Mouse (Mus musculus) layer of hippocampus, adult 2 months (tissue): ENCODE measurements at regions not wholly inside any gene's neighbourhood (a gene's known extent, or its start where the extent isn't known, plus 50 kb on each side); places are given as distances from the start of the nearest gene placed in this dataset.

ENCODE experiments used
- DNase-seq, 2 experiments: peaks; one replicate each; pipeline ENCODE4 v3.0.0; 2022; ENCODE audit warnings: low spot score in 2 of 2
- H3K27ac ChIP-seq: fragments of 200-600 bp; 2 replicates; pipeline ENCODE4 v1.8.1; 2022
- H3K4me3 ChIP-seq: fragments of 200-600 bp; 2 replicates; pipeline ENCODE4 v1.8.1; 2022; ENCODE audit warnings: mild to moderate bottlenecking
- CTCF ChIP-seq: fragments of 200-600 bp; conservative IDR thresholded peaks from 2 replicates; pipeline ENCODE4 v1.8.1; 2022; ENCODE audit warnings: antibody characterized with exemption, mild to moderate bottlenecking, moderate library complexity

DNA sequence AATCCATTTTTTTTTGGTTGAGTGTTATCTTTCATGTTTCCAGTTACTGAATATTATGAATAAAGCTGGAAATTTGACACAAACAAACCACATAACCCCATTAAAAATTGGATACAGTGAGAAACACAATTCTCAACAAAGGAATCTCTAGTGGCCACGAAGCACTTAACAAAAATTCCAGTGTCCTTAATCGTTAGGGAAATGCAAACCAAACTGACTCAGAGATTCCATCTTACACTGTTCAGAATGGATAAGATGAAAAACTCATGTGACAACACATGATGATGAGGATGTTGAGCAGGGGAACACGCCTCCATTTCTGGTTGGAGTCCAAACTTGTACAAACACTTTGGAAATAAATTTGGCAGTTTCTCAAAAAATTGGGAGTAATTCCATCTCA is 57.3 kb downstream of the Tktl2 start:
- no peak for DNase-seq
- Histone ChIP-seq H3K27ac (no peak overlapping the region), H3K4me3 (no peak overlapping the region)
- TF ChIP-seq CTCF, result no peak

- Histone ChIP-seq H3K27ac (no peak overlapping the region), H3K4me3 (no peak overlapping the region)
- no peak for DNase-seq
- no peak for TF ChIP-seq CTCF
These were observed 74.6 kb downstream of the Tktl2 start for GRCm38 (mm10) chr8:66586182-66586581.

DNA sequence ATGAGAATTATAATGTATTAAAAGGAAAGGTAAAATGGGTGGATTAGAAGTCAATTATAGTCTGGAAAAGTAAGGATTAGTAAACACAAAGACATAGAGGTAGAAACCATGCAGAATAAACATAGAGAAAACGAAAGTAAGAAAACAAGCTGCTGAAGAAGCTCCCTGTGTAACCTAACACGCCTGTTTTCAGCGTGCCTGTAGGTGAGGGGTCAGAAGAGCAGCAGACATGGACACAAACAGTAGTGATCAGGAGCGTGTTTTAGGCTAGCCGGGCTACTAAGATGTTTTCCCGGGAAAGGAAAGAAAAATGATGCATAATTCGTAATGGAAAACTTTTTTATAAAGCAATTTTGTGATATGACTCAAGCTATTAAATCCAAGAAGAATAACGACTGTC is 75.3 kb downstream of the Tktl2 start:
- H3K4me3 ChIP-seq, result no peak overlapping the region
- DNase-seq, result no peak
- TF ChIP-seq CTCF, result no peak
- no peak overlapping the region for H3K27ac ChIP-seq

DNA sequence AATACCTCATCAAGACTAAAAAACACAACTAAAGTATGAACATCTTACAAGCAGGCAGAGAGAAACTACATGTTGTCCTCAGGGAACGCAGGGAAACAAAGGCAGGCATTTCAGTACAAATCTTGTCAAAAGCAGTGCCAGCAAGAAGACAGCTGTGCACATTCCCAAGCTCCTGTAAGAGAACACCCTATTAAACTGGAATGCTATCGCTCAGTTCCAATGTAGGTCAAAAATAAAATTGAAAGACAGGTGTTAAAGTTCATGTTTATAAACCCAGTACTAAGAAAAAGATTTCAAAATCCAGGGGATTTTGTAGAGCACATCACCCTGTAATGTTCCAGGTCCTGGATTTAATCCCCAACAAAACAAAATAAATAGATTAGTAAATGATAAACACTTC is 75.7 kb downstream of the Tktl2 start:
- no peak for TF ChIP-seq CTCF
- H3K4me3 ChIP-seq, result no peak overlapping the region
- no peak for DNase-seq

DNA sequence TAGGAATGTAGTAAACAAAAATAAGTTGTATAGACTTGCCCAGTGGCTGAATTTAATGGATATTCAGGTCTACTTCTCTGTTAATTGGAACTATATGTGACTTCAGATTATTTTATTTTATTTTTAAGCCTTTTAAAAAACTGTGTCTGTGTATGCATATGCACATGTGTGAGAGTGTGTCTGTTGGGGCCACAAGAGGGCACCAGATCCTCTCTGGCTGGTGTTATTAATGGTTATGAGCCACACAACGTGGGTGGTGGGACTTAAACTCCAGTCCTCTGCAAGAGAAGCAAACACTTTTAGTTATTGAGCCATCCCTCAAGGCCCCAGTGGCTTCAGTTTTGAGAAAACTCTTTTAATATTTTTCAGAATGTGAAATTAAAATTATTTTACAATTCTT is 77.9 kb downstream of the Tktl2 start:
- TF ChIP-seq CTCF, result peak; percentile 41
- DNase-seq, result no peak
- H3K4me3 ChIP-seq, result no peak overlapping the region
- no peak overlapping the region for H3K27ac ChIP-seq

More for the DNA sequence above, 75.7 kb downstream of the Tktl2 start:
- no peak overlapping the region for H3K27ac ChIP-seq

- H3K27ac ChIP-seq, result no peak overlapping the region
- no peak for TF ChIP-seq CTCF
- peak in 1 of 2 experiments; percentile 30 for DNase-seq
- H3K4me3 ChIP-seq, result no peak overlapping the region
These were observed 80.7 kb downstream of the Npy5r start for GRCm38 (mm10) chr8:66607194-66607593.

DNA sequence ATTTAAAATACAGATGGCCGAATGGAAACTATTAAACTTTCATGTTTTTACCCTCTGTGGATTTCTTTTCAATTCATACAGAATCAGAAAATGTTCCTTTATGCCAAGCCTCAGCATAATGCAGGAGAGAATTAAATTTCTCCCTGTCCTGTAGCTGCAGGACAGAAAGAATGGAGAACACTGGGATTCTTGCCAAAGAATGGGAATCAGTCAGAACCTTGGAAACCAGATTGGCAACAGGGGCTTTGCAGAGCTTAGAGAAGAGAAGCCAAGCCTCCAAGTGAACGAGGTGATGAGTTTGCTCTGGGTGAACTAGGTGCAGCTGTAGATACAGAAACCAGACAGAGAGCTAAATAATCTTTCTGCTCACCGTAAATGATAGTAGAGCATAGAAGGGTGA is 64.6 kb downstream of the Npy5r start:
- Histone ChIP-seq H3K27ac (peak overlapping the region; percentile 23; the same call in 1 of the 2 replicates), H3K4me3 (no peak overlapping the region)
- TF ChIP-seq CTCF, result no peak
- no peak for DNase-seq

GRCm38 (mm10) chr8:66623822-66624221 is 64.1 kb downstream of the Npy5r start:
- no peak for DNase-seq
- Histone ChIP-seq H3K27ac (peak overlapping the region; percentile 23; the same call in 1 of the 2 replicates), H3K4me3 (no peak overlapping the region)
- peak; percentile 65 for TF ChIP-seq CTCF
